Mouse (Mus musculus) mature B cell (primary cell): ENCODE results near the gene E030025P04Rik.

Experiments
- in situ Hi-C: fragments of 300-500 bp; cut with MboI; formaldehyde crosslinking; loops from 2 replicates; pipeline ENCODE4 v1.14.3; 2019

The E030025P04Rik gene

DNA sequence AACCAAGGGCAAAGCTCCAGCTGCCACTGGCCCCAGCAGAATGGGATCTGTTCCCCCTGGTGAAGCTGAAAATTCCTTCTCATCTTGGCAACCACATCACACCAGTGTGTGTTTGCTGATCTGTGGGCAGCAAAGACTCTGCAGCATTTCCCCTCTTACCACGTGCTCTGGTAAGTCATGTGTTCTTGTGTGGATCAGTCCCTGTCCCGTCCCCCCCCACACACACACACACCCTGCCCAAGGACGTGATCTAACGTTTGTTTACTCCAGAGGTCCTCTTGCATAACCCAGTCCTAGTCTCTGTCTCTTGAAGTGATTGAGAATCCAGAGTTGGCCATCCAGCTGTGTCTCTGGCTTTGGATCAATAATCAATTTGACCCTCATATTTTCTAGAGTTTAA, at the start of gene E030025P04Rik:
TSS of gene E030025P04Rik (minus strand) at position 134 of the 400 bp plus-strand sequence.
- in situ Hi-C loops, result no loop called here

- in situ Hi-C loops, result no loop called here
Measured at GRCm38 (mm10) chr11:109192673-109193557, 48.7 kb upstream of the E030025P04Rik start.

- in situ Hi-C loops, result no loop called here
Measured at GRCm38 (mm10) chr11:109188235-109188634, 44.1 kb upstream of the E030025P04Rik start.

DNA sequence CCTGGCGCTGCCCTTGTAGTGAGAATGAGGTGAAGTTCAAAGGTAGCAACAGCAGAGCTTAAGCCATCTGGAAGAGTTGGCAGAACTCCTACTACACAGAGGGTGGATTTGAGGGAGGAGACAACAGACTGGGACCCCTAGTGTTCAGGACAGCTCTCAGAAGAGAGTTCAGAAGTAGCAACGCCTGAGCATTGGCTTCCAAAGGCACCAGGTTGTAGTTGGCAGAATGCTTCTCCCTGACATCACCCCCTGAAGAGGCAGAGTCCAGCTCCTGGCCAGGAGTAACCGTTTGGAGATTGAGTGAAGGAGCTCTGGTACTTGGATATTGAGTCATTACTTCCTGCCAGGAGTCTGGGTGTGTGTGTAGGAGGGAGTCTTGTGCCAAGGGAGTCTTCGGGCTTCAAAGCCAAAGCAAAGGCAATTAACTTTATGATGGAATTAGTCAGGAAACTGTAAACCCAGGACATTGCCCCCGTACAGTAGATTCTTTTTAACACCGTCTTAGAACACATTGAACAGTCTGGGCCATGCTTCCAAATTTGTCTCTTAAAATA, 43.5 kb upstream of the E030025P04Rik start:
- in situ Hi-C loops, result no loop called here

DNA sequence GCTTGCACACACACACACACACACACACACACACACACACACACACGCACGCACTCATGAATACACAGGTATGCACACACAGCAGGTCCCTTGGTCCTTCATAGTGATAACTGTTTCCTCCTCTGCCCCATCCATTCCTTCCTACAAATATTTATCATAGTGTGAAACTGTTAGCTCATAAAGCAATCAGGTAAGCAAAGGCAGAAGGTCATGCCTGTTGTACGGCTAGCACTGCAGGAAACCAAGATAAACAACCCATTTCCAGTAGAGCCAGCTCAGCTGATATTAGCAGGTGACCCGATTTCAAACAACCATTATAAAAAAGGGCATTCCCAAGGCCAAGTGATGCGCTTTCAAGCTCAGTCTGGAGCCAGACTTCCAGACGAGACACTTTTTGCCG, 36.9 kb upstream of the E030025P04Rik start:
- in situ Hi-C loops, result no loop called here

DNA sequence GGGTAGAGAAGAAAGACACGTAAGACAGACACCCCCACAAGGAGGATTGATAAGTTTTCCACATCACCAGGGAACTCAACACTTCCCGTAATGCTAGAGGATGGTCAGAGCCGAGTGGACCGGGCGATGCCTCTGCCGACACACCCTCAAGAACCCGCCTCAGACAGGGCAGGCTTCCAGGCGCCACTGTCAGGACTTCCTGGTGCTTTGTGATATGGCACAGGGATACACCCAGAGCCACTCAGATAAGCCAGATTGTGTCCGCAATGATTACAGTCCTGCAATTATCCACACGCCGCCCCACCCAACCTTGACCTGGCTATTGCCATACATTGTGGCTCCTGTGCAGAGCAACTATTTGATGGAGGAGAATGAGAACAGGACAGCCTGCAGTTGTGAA, 36.1 kb upstream of the E030025P04Rik start:
- in situ Hi-C loops, result no loop called here

- in situ Hi-C loops, result no loop called here
Measured at GRCm38 (mm10) chr11:109178788-109179518, 34.8 kb upstream of the E030025P04Rik start.

DNA sequence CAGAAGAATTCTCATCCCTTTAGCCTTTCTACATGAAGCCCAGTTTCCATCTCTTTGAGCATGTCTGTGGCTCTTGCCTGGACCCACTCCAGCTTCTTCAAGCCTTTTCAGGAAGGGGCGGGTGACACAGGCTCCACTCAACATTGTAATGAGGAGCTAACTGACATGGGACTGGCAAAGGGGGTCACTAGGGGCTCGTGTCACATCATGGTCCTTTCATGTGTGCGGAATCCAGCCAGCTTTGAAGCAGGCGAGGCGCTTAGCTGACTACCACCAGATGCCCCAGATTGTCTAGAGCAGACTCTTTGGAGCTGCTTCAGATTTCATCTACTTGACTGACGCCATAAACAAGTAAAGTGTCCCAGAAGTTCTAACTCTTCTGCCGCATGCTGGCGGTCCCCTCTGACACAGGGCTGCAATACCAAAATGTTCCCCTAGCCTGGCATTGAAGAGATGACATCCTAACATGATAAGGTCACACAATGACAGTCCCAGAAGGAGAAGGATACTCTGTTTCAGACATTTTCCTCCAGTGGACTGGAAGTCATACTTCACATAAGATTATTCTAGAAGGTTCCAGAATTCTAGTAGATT, 31.3 kb upstream of the E030025P04Rik start:
- in situ Hi-C loops, result no loop called here

DNA sequence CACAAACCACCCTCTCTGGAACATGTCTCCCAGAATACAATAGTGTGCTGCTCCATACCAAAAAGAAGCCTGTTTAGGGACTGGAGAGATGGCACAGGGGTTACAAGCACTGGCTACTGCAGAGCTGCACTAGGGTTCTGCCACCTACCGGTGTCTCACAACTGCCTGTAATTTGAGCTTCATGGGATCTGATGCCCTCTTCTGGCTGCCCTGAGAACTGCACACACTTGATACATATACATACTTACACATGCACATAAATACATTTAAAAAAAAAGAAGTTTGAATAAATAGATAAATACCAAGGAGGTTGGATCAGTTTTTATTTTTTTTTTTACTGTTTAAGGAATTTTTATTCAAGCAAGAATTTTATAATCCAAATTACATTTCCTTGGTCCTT, 28.1 kb upstream of the E030025P04Rik start:
- in situ Hi-C loops, result no loop called here

- in situ Hi-C loops, result no loop called here
Measured at GRCm38 (mm10) chr11:109170771-109171170, 26.6 kb upstream of the E030025P04Rik start.

DNA sequence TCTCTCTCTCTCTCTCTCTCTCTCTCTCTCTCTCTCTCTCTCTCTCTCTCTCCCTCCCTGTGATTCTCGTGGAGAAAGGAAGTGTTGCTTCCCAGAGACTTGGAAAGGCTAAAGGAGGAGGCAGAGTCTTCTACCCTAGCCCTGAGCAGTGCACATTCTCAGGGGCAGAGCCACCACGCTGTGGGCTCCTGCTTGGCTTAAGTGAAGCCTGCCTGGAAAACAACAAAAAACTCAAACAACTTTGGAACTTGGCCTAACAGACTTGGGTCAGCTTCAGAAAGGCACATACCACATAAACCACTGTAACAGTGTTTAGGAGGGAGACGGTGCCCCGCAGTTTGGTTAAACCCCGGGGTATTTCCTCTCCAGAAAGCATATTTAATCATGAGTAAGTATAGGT, 13.5 kb upstream of the E030025P04Rik start:
- in situ Hi-C loops, result no loop called here

GRCm38 (mm10) chr11:109144890-109145341, 747 bp upstream of the E030025P04Rik start:
- in situ Hi-C loops, result no loop called here

- in situ Hi-C loops, result no loop called here
Measured at GRCm38 (mm10) chr11:109126482-109126881, 17.7 kb downstream of the E030025P04Rik start.

- in situ Hi-C loops, result no loop called here
Measured at GRCm38 (mm10) chr11:109125451-109125850, 18.7 kb downstream of the E030025P04Rik start.

DNA sequence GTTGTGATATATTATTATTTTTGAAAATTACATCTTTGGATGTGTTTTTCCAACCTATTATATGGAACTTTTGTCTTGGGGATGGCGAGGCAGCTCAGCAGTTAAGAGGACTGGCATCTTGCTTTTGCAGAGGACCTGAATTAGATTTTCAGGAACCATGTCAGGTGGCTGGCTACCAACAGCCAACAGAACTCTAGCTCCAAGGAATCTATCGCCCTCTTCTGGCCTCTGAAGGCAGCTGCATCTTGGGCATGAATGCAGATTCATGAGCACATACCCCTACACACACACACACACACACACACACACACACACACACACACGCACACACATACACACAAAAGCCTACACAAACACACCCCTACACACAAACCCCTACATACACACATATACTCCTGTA, 19.9 kb downstream of the E030025P04Rik start:
- in situ Hi-C loops, result no loop called here

DNA sequence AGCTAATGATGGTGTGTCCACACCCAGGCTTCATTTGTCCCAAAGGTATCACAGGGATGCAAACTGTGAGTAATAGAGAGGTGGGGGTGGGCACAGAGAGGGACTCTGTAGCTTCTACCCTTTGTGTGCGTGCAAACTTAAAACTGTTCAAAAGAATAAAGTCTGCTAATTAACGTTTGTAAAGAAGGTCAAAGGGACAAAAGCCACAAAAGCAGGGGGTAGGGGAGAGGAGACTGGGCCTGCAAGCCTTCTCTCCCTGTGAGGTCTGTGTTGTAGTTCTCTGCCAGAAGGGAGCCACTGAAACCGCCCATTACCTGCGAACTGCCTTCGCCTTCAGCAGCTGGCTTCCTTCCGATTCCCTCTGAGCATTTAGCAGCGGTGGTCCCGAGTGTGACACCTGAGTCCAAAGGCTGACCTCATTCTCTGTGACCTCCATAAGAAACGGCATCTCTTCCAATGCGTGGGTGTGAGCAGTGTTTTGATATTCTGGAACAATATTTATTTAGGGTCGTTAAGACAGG, 34.3 kb downstream of the E030025P04Rik start:
- in situ Hi-C loops, result no loop called here

GRCm38 (mm10) chr11:109109056-109109455, 35.1 kb downstream of the E030025P04Rik start:
- in situ Hi-C loops, result no loop called here

GRCm38 (mm10) chr11:109107518-109108205, 36.5 kb downstream of the E030025P04Rik start:
- in situ Hi-C loops, result no loop called here

DNA sequence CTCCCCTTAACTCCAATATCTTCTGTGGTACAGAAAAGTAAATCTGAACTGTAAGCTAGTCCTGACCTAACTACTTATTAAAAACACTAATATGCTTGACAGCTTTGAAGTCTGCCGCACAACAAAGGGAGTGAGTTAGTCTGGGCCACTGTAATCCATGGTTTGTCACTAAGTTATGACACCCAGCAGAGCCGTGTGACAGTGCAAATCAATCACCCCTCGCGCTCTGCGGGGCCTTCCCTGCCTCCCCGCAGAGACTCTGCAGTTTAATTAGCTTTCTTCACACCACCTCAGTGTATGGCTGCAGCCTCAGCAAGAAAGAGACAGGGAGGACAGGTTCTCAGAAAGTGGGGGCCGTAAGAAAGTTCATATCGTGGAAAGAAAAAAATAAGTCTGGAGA, 37.4 kb downstream of the E030025P04Rik start:
- in situ Hi-C loops, result no loop called here

DNA sequence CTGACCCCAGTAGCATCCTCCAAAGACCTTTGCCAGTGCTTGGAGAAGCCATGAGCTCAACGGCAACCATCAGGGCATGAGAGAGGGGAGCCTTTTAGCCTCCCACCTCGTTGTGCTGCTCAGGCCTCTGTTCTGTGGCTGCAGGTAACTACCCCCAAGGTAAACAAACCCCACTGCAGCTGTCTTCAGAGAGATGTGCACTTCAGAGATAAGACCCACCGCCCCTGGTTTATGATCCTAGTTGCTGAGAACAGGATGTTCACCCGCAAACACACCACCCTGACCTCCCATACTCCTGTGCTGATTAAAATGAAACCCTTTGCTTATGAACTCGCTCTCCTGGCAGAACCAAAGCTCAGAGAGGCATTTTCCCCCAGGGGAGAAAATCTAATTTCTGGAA, 38.0 kb downstream of the E030025P04Rik start:
- in situ Hi-C loops, result no loop called here

DNA sequence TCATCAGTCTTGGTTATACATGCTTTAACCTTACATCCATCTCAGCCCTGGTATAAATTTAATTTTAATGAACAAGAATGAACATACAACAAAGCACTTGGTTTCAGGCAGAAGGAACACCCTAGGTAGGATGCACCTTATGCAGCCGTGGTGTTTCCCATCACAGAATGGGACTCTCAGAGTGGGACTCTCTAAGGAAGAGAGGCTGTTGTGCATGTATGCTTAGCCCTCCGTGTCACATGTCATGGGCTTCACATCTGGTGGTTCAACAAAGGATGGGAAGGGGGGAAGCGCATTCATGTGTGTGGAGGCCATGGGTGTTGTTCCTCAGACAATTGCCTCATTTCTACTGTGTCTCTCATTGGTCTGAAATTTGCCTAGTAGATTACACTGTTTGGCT, 40.8 kb downstream of the E030025P04Rik start:
- in situ Hi-C loops, result no loop called here
